Mouse (Mus musculus) B cell, adult 2 months (primary cell): ENCODE measurements around the gene Svop.
A peak's percentile ranks its signal among the peaks of the same experiment; 100 is the strongest.

Experiments used
- DNase-seq, 2 experiments: peaks; one replicate each; pipeline ENCODE4 v3.0.0; 2022

Gene Svop

GRCm38 (mm10) chr5:114043800-114044199 lies 47.6 kb downstream of the Svop start:
- no peak for DNase-seq

GRCm38 (mm10) chr5:114041327-114041930 lies 49.9 kb downstream of the Svop start:
- DNase-seq = peak; percentile 38 to 45

GRCm38 (mm10) chr5:114040911-114041310 lies 50.5 kb downstream of the Svop start:
- no peak for DNase-seq

GRCm38 (mm10) chr5:114040508-114040907 lies 50.9 kb downstream of the Svop start:
- DNase-seq = no peak

GRCm38 (mm10) chr5:114035111-114035510 lies 56.3 kb downstream of the Svop start:
- DNase-seq = no peak

- no peak for DNase-seq
Observed at GRCm38 (mm10) chr5:114034393-114034792, 57.0 kb downstream of the Svop start.

DNA sequence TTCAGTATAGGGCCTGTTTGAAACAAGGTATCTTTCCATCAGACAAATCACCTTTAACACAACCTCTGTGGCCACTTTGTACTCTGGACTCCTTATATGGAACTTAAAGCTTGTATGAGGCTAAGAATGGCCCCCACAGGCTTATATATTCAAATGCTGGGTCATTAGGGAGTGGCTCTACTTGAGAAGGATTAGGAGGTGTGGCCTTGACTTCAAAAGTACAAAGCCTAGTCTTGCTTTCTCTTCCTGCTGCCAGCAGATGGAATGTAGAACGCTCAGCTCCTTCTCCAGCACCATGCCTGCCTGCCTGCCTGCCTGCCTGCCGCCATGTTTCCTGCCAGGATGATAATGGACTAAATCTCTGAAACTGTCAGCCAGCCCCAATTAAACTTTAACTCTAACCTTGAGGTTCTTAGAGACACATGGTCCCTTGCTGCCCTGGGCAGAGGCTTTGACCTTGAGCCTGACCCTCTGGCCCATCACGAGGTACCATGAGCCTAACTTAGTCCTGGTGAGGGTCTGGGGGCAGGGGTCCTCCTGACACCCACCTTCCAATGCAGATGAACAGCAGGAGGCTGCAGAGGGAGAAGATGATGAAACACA lies 59.1 kb downstream of the Svop start:
- no peak for DNase-seq

- DNase-seq = no peak
Observed at GRCm38 (mm10) chr5:114030652-114031051, 60.7 kb downstream of the Svop start.

DNA sequence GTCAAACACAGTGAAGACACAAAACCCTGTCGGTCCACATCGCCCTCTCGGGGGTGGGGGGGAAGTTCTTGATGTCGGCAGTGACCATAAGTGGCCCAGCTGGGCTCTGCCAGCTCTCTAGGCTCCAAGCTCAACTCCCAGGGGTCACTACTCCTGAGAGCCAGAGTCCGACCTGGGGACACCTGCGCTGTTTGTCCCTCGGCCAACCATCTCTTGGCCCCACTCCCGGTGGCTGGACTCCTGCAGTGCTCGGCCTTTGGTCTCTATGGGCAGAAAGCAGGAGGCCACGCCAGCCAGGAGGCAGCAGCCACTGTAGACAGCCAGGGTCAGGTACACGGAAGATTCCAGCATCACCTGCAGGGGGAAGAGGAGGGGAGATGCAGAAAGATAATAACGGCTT lies 63.3 kb downstream of the Svop start:
- no peak for DNase-seq

- DNase-seq = no peak
Observed at GRCm38 (mm10) chr5:114027217-114027944, 64.0 kb downstream of the Svop start.

GRCm38 (mm10) chr5:114024885-114025284 lies 66.5 kb downstream of the Svop start:
- DNase-seq = no peak

DNA sequence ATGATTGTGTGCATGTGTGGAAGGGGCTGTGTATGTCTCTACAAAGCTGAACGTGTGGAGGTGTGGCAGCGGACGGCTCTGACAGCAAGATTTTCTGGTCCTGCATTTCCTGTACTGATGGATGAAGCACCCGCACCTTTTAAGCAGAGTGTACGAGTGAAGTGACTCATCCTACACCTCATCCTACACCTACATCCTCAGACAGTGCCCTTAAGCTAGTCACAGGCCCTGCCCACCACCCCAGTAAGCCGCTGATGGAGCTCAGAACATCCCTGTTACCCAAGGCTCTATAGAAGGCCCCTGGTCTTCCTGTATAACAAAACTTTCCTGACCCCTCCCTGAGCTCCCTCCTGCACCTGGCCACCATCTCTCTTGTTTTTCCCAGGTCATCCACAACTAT lies 67.0 kb downstream of the Svop start:
- no peak for DNase-seq

GRCm38 (mm10) chr5:114015121-114015520 lies 76.2 kb downstream of the Svop start:
- DNase-seq = peak; percentile 33 to 34

GRCm38 (mm10) chr5:114009049-114009448 lies 82.3 kb downstream of the Svop start:
- no peak for DNase-seq

- no peak for DNase-seq
Observed at GRCm38 (mm10) chr5:114007753-114008453, 83.5 kb downstream of the Svop start.

DNA sequence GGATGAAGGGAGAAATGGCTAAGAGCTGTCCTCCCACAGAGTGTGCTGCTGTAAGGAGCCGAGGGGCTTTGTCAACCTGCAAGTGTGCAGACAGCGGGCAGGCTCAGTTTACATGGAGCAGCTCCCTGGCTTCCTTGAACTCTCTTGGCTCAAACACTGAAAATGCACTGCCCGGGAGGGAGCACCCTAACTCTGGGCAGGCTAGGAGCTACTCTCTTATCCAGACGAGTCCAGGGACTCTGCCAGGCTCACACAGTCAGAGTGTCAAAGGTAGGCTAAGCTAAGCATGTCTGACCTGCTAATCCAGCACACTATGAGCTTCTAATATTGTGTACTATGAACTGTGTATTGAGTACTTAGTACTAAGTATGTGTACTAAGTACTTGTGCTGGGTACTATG lies 84.4 kb downstream of the Svop start:
- no peak for DNase-seq

GRCm38 (mm10) chr5:114005100-114005499 lies 86.3 kb downstream of the Svop start:
- DNase-seq = no peak

GRCm38 (mm10) chr5:114004573-114004972 lies 86.8 kb downstream of the Svop start:
- DNase-seq = no peak

DNA sequence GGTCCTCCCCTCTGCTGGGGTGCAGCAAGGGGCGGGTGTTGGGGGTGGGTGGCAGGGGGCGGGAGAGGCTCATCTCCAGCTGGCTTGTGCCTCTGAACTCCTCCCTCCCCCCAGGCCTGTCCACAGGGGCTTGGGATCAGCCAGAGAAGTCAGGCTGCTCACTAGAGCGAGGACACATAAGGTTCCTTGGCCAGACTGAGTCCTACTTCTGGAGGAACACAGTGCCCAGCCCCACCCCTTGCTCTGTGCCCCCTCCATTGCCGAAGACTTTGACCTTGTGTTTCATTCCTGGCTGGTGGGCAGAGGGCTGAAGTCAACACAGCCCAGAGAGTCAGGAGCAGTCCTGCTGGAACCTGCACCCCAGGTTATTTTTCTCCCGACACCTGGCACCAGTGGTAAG lies 87.8 kb downstream of the Svop start, which contains the start of gene Dao:
Dao (plus strand) TSS at position 162 of the 400 bp plus-strand sequence.
- DNase-seq = no peak

- DNase-seq = peak; percentile 62 to 64
Observed at GRCm38 (mm10) chr5:113999382-113999781, 92.0 kb downstream of the Svop start.

DNA sequence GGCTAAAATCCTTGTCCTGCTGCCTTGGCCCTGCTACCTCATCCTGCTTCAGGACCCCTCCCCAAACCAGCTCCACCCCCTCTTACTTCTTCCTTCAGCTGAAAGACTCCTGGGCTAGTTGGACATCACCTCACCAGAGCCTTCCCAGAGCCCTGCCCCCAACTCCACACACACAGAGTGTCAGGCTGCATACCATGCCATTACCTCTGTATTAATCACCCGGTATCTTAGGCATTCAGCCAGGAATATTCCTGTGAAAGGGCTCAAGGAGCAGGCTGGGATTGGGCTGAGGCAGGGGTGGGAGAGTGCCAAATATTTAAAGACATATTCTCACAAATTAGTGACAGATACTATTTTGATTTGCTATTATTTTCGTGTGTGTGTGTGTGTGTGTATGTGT lies 94.9 kb downstream of the Svop start:
- no peak for DNase-seq

GRCm38 (mm10) chr5:113993487-113994465 lies 97.6 kb downstream of the Svop start, which contains the start of gene Ssh1:
TSS of gene Ssh1 (minus strand) at chr5:113993894.
- DNase-seq = peak; percentile 77 to 83
